Mouse (Mus musculus) right cerebral cortex, postnatal 14 days (tissue): ENCODE results near the gene Sppl2c.

Source experiments
- DNase-seq: peaks from one replicate; pipeline ENCODE4 v3.0.0; 2022

Sppl2c gene

GRCm38 (mm10) chr11:104186135-104186836 lies at the start of gene Sppl2c:
Sppl2c (plus strand) TSS chr11:104186327.
- no peak for DNase-seq

- no peak for DNase-seq
Measured at GRCm38 (mm10) chr11:104138976-104139375, 47.2 kb upstream of the Sppl2c start.

- DNase-seq: no peak
Measured at GRCm38 (mm10) chr11:104144930-104145329, 41.2 kb upstream of the Sppl2c start.

GRCm38 (mm10) chr11:104148787-104149186 lies 37.3 kb upstream of the Sppl2c start:
- no peak for DNase-seq

GRCm38 (mm10) chr11:104150911-104151310 lies 35.2 kb upstream of the Sppl2c start:
- DNase-seq: no peak

GRCm38 (mm10) chr11:104154332-104154731 lies 31.8 kb upstream of the Sppl2c start:
- DNase-seq: no peak

- DNase-seq: no peak
Measured at GRCm38 (mm10) chr11:104154820-104155635, 31.1 kb upstream of the Sppl2c start.

- no peak for DNase-seq
Measured at GRCm38 (mm10) chr11:104155899-104156298, 30.2 kb upstream of the Sppl2c start.

GRCm38 (mm10) chr11:104156391-104156790 lies 29.7 kb upstream of the Sppl2c start:
- no peak for DNase-seq

- peak; percentile 80 for DNase-seq
Measured at GRCm38 (mm10) chr11:104157603-104158259, 28.4 kb upstream of the Sppl2c start.

- DNase-seq: no peak
Measured at GRCm38 (mm10) chr11:104158260-104158907, 27.7 kb upstream of the Sppl2c start.

- DNase-seq: no peak
Measured at GRCm38 (mm10) chr11:104159769-104160272, 26.3 kb upstream of the Sppl2c start.

GRCm38 (mm10) chr11:104161153-104161552 lies 25.0 kb upstream of the Sppl2c start:
- DNase-seq: no peak

- no peak for DNase-seq
Measured at GRCm38 (mm10) chr11:104164257-104164656, 21.9 kb upstream of the Sppl2c start.

GRCm38 (mm10) chr11:104171281-104171781 lies 14.8 kb upstream of the Sppl2c start:
- DNase-seq: peak; percentile 74

- DNase-seq: peak; percentile 35
Measured at GRCm38 (mm10) chr11:104178893-104179292, 7.2 kb upstream of the Sppl2c start.

- DNase-seq: no peak
Measured at GRCm38 (mm10) chr11:104179804-104180203, 6.3 kb upstream of the Sppl2c start.

GRCm38 (mm10) chr11:104182141-104182540 lies 4.0 kb upstream of the Sppl2c start:
- no peak for DNase-seq

GRCm38 (mm10) chr11:104186837-104187150 lies 667 bp downstream of the Sppl2c start:
- DNase-seq: no peak

- DNase-seq: no peak
Measured at GRCm38 (mm10) chr11:104187766-104188165, 1.6 kb downstream of the Sppl2c start.

GRCm38 (mm10) chr11:104190008-104190407 lies 3.9 kb downstream of the Sppl2c start:
- DNase-seq: no peak

GRCm38 (mm10) chr11:104195382-104195781 lies 9.3 kb downstream of the Sppl2c start:
- no peak for DNase-seq

GRCm38 (mm10) chr11:104195791-104196190 lies 9.7 kb downstream of the Sppl2c start:
- peak; percentile 89 for DNase-seq
